Mouse (Mus musculus): ENCODE measurements around the gene Fem1b. TPM values are rescaled to one million over a fixed set of nuclear protein-coding genes. Genes with fewer than 3 reads are reported as not detected.

Gene Fem1b
- polyA plus RNA-seq, 1 experiment from 2014 or later: 23.9 TPM

DNA sequence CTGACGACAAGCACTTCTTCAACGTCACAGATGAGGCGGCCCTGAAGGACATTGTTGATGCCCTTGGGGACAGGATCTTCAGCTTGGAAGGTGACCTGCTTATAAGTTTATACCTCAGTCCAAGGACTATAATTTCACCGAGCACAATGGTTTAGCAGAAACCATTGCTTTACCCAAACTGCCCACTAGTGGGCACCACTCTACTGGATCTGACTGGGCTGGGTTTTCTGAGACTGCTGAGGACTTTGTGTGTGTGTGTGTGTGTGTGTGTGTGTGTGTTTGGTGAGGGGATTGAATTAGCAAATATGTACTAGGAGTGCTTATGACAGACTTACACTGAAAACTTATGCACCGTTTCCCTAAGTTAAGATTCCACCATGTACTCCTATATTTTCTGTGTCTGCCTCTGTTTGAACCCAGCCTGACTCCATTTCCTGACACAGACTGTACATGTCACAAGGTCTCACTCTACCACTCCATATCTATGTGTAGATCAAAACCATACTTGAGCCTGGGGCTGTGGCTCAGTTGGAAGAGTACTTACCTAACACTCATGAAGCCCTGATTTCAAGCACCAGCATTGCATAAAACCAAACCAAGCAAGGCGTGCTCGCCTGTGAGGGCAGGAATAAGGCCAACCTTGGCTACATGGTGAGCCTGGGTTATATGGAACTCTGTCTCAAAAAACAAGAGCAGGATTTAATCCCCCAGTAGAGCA lies 67.0 kb downstream of the Fem1b start:
- H3K4me3 ChIP-seq: no peak overlapping the region
- H3K27ac ChIP-seq (ENCODE audit: poor library complexity, severe bottlenecking): no peak overlapping the region
- no peak overlapping the region for H3K4me2 ChIP-seq
- H3K9ac ChIP-seq: no peak overlapping the region
- no peaks in the 10 kb centered on the region for H3K36me3 ChIP-seq
- ATAC-seq (ENCODE audit: insufficient number of reproducible peaks, low FRiP score): no peak
- H3K27me3 ChIP-seq (replicated peaks): no peaks in the 10 kb centered on the region
- 53% methylated on average over 7 of the region's 7 CpGs for WGBS
- no peaks in the 10 kb centered on the region for H3K9me3 ChIP-seq (replicated peaks)
- H3K4me1 ChIP-seq (replicated peaks): peaks cover 22% of the 10 kb centered on the region

Other genes starting within 250 kb of the Fem1b start
- 0.71 and 1.00 TPM in 2 replicates for gene Itga11, start 134.1 kb downstream of the Fem1b start, polyA plus RNA-seq (2016; fragmentation: Nextera tagmentation; extraction: Ambion mirVana)
- gene Cln6, start 26.9 kb upstream of the Fem1b start, polyA plus RNA-seq (2016; fragmentation: Nextera tagmentation; extraction: Ambion mirVana): 19.6 and 21.6 TPM in 2 replicates
- 0.27 and 0.52 TPM in 2 replicates for gene Calml4, start 46.1 kb upstream of the Fem1b start, polyA plus RNA-seq (2016; fragmentation: Nextera tagmentation; extraction: Ambion mirVana)
- 42.9 TPM in 2 replicates for gene Pias1, start 176.0 kb upstream of the Fem1b start, polyA plus RNA-seq (2016; fragmentation: Nextera tagmentation; extraction: Ambion mirVana)

Data from heart, embryonic 12.5 days (tissue).